Mouse (Mus musculus): ENCODE data around the gene Eif2b1.
"Not testable (repeated sequence)": the region's sequence is repeated elsewhere in the genome, so short reads cannot be mapped to it uniquely, and the experiment has no call there.

Gene Eif2b1

GRCm38 (mm10) chr5:124578633-124579317 lies at the start of gene Eif2b1, which contains the start of gene Gtf2h3:
Eif2b1 (minus strand) TSS chr5:124579131.
Gtf2h3 (plus strand) TSS chr5:124579140.
- peak; percentile 94 to 97 for DNase-seq

- DNase-seq = no peak
Observed at GRCm38 (mm10) chr5:124624291-124624690, 45.4 kb upstream of the Eif2b1 start.

- no peak for DNase-seq
Observed at GRCm38 (mm10) chr5:124622890-124623289, 44.0 kb upstream of the Eif2b1 start.

- DNase-seq = no peak
Observed at GRCm38 (mm10) chr5:124621362-124621761, 42.4 kb upstream of the Eif2b1 start.

GRCm38 (mm10) chr5:124618711-124619110 lies 39.8 kb upstream of the Eif2b1 start:
- DNase-seq = no peak

GRCm38 (mm10) chr5:124614709-124615108 lies 35.8 kb upstream of the Eif2b1 start:
- DNase-seq = peak; percentile 17 to 50

- peak in 1 of 2 experiments; percentile 23 for DNase-seq
Observed at GRCm38 (mm10) chr5:124610965-124611364, 32.0 kb upstream of the Eif2b1 start.

- DNase-seq = no peak
Observed at GRCm38 (mm10) chr5:124605041-124605622, 26.2 kb upstream of the Eif2b1 start.

- no peak for DNase-seq
Observed at GRCm38 (mm10) chr5:124604296-124604695, 25.4 kb upstream of the Eif2b1 start.

GRCm38 (mm10) chr5:124602349-124602748 lies 23.4 kb upstream of the Eif2b1 start:
- peak; percentile 40 to 77 for DNase-seq

- not testable (repeated sequence) for DNase-seq
Observed at GRCm38 (mm10) chr5:124599726-124600125, 20.8 kb upstream of the Eif2b1 start.

GRCm38 (mm10) chr5:124598224-124599174 lies 19.6 kb upstream of the Eif2b1 start:
- DNase-seq = peak; percentile 95 to 99

- DNase-seq = no peak
Observed at GRCm38 (mm10) chr5:124592768-124593167, 13.8 kb upstream of the Eif2b1 start.

- DNase-seq = peak; percentile 35 to 43
Observed at GRCm38 (mm10) chr5:124582515-124582914, 3.6 kb upstream of the Eif2b1 start.

GRCm38 (mm10) chr5:124575467-124575866 lies 3.5 kb downstream of the Eif2b1 start:
- DNase-seq = no peak

- DNase-seq = no peak
Observed at GRCm38 (mm10) chr5:124571068-124571467, 7.9 kb downstream of the Eif2b1 start.

- peak; percentile 20 to 60 for DNase-seq
Observed at GRCm38 (mm10) chr5:124555145-124555544, 23.8 kb downstream of the Eif2b1 start.

GRCm38 (mm10) chr5:124553607-124554006 lies 25.3 kb downstream of the Eif2b1 start:
- no peak for DNase-seq

- peak; percentile 91 to 92 for DNase-seq
Observed at GRCm38 (mm10) chr5:124552558-124553307, 26.2 kb downstream of the Eif2b1 start, which contains the start of gene Ddx55. Ddx55 (plus strand) TSS chr5:124552864.

GRCm38 (mm10) chr5:124552094-124552472 lies 26.8 kb downstream of the Eif2b1 start:
- DNase-seq = no peak

GRCm38 (mm10) chr5:124551349-124552093 lies 27.4 kb downstream of the Eif2b1 start:
- DNase-seq = not testable (repeated sequence)

GRCm38 (mm10) chr5:124550737-124551136 lies 28.2 kb downstream of the Eif2b1 start:
- DNase-seq = not testable (repeated sequence)
